Mouse (Mus musculus): ENCODE results near the gene Prrg2.

Prrg2 gene

DNA sequence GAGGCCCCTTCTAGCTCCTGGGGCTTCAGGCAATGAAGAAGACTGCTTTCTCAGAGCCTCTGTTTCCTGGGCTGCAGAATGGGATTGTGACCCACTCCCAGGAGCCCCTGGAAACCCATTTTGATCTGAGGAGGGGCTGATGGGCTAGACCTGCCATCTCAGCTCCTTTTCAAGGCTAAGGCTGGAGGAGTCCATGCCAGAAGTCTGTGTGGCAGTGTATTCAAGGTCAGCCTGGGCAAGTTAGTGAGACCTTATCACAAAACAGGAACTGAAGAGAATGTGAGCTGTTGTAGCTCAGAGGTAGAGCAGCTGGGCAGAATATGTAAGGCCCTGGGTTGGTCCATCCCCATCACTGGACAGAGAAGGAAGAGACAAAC is 5.5 kb downstream of the Prrg2 start:
- DNase-seq, result no peak

DNA sequence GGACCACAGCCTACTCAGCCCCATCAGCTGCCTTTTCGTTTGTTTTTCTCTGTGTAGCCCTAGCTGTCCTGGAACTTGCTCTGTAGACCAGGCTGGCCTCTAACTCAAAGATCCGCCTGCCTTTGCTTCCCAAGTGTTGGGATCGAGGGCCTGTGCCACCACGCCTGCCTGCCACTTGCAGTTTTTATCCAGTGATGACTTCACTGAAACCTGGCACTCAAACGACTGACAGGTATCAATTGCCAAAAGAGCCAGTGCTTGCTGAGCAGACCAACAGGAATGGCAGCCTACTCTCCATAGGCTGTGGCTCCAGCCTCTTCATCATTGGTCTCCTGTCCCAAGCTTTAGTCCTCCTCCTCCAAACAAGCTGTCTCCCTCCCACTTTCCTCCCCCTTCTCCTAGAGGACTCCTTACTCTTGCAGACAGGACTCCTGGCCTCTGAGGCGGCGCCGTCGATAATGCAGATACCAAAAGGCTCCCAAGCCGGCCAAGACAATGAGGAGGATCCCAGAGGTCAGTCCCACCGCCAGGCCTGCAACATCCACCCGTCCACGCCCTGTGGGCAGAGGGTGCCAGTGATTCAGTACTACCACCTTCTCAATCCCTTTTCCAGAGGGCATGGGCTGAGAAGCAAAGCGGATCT is 6.0 kb downstream of the Prrg2 start:
- DNase-seq, result no peak

- peak; percentile 96 for DNase-seq
These were observed 8.5 kb downstream of the Prrg2 start for GRCm38 (mm10) chr7:45053931-45054510.

GRCm38 (mm10) chr7:45053117-45053930 is 9.2 kb downstream of the Prrg2 start:
- peak; percentile 85 for DNase-seq

- DNase-seq, result no peak
These were observed 9.7 kb downstream of the Prrg2 start, which contains the start of gene Prr12 for GRCm38 (mm10) chr7:45052862-45053116. Prr12 (minus strand) TSS chr7:45052881.

GRCm38 (mm10) chr7:45052181-45052861 is 10.2 kb downstream of the Prrg2 start:
- peak; percentile 60 for DNase-seq

DNA sequence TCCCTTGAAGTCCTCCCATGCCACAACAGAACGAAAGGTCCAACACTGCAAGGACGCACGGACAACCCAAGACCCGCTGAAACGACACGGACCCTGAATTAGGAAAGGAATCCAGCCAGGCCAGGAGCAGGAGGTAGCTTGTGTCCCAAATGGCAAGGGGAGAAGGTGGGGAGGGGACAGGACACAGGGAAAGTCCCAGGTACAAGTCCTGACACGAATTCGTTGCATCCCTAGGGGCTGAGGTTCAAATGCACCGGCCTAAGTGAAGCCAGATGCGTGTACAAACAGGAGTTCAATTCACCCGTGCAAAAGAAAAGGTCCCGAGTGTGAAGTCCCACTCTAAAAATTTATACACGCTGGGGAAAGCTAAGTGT is 10.9 kb downstream of the Prrg2 start:
- no peak for DNase-seq

DNA sequence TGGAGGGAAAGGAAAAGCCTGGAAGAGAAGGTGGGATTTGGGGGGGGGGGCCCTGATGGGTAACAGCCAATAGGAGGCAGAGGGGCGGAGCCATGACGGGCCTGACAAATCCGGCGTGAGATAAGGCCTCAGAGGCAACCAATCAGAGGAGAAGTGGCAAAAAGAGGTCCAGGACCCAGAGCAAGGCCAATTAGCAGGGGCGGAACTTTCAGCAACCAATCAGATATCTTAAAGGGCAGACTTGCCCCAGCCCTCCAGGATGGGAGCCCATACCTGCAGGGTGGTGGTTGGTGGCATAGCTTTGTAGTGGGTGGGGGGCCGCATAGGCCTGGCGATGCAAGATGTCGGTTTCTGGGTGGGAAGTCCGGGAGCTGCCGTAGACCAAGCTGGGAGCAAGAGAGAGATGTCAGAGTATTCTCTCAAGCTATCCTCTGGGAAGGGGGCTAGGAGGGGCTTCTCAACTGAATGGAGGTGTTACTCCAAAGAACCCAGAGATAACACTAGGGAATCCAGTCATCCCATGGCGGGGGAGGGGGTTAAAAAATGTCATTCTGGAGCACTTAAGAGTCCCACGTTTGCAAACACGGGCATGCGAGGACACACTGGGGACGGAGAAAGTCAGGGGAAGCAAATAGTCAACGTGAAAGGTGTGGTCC is 11.4 kb downstream of the Prrg2 start:
- DNase-seq, result peak; percentile 86

DNA sequence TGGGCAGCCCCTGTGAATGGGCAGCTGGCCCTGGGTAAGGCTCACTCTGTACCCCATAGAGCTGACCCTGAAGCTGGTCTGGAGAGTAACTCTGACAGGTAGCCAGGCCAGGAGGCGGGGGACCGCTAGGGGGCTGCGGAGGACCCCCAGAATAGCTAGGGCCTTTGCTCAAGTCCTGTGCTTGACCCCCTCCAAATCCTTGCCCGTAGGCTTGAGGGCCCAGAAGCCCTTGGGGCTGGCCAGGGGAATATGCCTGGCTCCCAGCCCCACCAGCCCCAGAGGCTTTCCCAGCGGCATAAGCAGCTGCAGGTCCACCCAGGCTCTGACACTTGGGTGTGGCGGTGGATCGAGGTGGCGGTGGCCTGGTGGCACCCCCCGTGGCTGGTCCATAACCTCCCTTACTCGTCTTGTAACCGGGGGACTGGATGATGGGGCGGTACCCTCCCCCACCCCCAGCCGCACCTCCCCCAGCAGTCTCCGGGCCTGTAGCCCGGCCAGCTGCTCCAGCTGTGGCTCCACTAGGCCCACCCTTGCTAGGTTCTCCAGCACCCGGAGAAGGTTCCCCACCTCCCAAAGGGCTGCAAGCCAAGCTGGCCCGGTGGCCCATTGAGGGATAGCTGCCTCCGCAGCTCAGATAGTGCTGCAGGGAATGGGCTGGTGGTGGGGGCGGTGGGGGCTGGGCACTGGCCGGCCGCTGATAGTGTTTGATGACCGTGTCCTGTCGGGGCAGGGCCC is 13.4 kb downstream of the Prrg2 start:
- DNase-seq, result no peak

GRCm38 (mm10) chr7:45048001-45048890 is 14.2 kb downstream of the Prrg2 start:
- no peak for DNase-seq

DNA sequence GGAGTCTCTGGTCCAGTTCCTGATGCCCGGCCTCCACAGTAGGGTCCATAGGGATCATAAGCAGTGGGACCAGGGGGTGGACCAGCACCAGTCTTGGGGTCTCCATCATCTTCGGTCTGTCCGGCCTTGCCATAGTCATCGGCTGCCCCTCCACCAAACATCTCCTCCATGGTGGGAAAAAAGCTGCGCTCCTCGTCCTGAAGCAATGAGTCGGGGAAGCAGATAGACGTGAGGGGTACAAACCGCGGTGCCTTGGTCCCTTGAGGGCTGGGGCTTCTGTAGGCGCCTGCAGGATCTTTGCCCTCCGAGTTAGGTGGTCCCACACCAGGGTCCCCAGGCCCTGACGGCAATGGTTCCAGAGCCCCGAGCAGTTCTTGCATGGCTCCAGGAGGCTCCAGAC is 15.0 kb downstream of the Prrg2 start:
- no peak for DNase-seq

DNA sequence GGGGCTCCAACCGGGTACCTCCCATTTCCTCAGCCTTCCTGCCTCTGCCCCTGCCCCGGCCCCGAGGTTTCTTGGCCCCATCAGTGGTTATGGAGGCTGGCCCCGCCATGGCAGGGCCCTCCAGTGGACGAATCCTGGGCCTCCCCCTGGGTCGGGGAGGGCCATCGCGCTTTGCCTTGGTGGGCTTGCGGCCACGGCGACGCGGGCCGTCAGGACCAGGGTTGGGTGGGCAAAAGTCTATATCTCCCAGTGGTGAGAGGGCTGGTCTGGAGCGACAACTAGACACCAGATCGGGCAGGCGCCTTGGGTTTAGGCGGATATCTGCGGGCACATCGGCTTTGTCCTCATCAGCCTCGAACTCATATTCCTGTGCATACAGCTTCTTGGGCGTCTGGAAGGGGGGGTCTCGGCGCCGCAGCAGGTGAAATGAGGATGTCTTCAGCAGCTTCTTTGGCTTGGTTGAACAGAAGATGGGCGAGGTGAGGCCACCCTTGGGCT is 15.6 kb downstream of the Prrg2 start:
- no peak for DNase-seq

GRCm38 (mm10) chr7:45045741-45046140 is 16.7 kb downstream of the Prrg2 start:
- no peak for DNase-seq

GRCm38 (mm10) chr7:45043307-45043706 is 19.2 kb downstream of the Prrg2 start:
- no peak for DNase-seq

GRCm38 (mm10) chr7:45040851-45041250 is 21.6 kb downstream of the Prrg2 start:
- DNase-seq, result no peak

- DNase-seq, result no peak
These were observed 24.1 kb downstream of the Prrg2 start for GRCm38 (mm10) chr7:45038411-45038810.

GRCm38 (mm10) chr7:45037720-45038361 is 24.6 kb downstream of the Prrg2 start:
- DNase-seq, result peak; percentile 78

DNA sequence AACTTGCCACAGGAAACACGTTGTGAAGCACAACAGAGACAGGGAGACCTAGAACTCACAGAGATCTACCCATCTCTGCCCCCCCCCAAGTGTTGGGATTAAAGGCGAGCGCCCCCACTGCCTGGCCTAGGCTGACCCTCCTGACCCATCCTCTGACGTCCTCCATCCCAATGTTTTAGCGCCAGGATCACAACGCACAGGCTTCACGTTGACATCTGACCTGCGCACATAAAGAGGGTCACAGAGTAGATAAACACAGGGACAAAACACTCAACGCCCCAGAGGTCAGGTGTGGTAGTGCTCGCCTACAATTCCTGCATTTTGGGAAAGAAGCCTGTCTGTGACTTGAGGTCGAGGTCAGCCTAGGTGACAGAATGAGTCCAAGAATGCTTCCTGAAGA is 25.8 kb downstream of the Prrg2 start:
- DNase-seq, result no peak

- DNase-seq, result no peak
These were observed 26.8 kb downstream of the Prrg2 start for GRCm38 (mm10) chr7:45035631-45036030.

- DNase-seq, result no peak
These were observed 28.6 kb downstream of the Prrg2 start for GRCm38 (mm10) chr7:45033722-45034359.

All from kidney, postnatal 10 days (tissue).